Mouse (Mus musculus) neural tube, embryonic 11.5 days (tissue): ENCODE data around the gene Kcnc2. TPM values are rescaled to one million over a fixed set of nuclear protein-coding genes. Genes with fewer than 3 reads are reported as not detected.

Experiments
- ATAC-seq: fragments of 200-750 bp; cut with Nextera tagmentation; 2 replicates; pipeline ENCODE4 v1.8.0; 2017; ENCODE audit warnings: moderate number of reproducible peaks, mild to moderate bottlenecking, moderate TSS enrichment, moderate library complexity; ENCODE audit not compliant: insufficient read depth, low FRiP score, low TSS enrichment
- DNase-seq: peaks from one replicate; pipeline ENCODE4 v3.0.0-alpha.2; 2015; ENCODE audit warnings: low spot score
- H3K27ac ChIP-seq: fragments of 300-500 bp; sonication (generic); 2 replicates; pipeline ENCODE4 v1.5.1; 2014; ENCODE audit warnings: low read depth, mild to moderate bottlenecking, low read length
- H3K27me3 ChIP-seq: fragments of 300-500 bp; sonication (generic); 2 replicates; pipeline ENCODE4 v1.6.1; 2014; ENCODE audit warnings: mild to moderate bottlenecking, low read length, mixed read lengths; ENCODE audit not compliant: control insufficient read depth, insufficient read depth
- H3K36me3 ChIP-seq: fragments of 300-500 bp; sonication (generic); 2 replicates; pipeline ENCODE4 v1.6.1; 2014; ENCODE audit warnings: mild to moderate bottlenecking, low read length, moderate library complexity, mixed read lengths; ENCODE audit not compliant: control insufficient read depth, insufficient read depth
- H3K4me1 ChIP-seq: fragments of 300-500 bp; sonication (generic); 2 replicates; pipeline ENCODE4 v1.6.1; 2014; ENCODE audit warnings: low read length, mixed read lengths; ENCODE audit not compliant: control insufficient read depth, insufficient read depth
- H3K4me2 ChIP-seq: fragments of 300-500 bp; sonication (generic); 2 replicates; pipeline ENCODE4 v1.6.1; 2014; ENCODE audit warnings: low read depth, mild to moderate bottlenecking, moderate library complexity
- H3K4me3 ChIP-seq: fragments of 300-500 bp; sonication (generic); 2 replicates; pipeline ENCODE4 v1.5.1; 2014; ENCODE audit warnings: low read depth, low read length
- H3K9ac ChIP-seq: fragments of 300-500 bp; sonication (generic); 2 replicates; pipeline ENCODE4 v1.6.1; 2014; ENCODE audit warnings: mild to moderate bottlenecking, low read length
- H3K9me3 ChIP-seq: fragments of 300-500 bp; sonication (generic); 2 replicates; pipeline ENCODE4 v1.6.1; 2016; ENCODE audit warnings: low read length; ENCODE audit not compliant: control insufficient read depth
- WGBS: fragments of 180-500 bp; shearing (Covaris S2); extraction: QIAGEN DNeasy Blood & Tissue Kit; methylation state at CpG from one replicate; pipeline ENCODE4 v1.1.7; 2014; 5-methylcytosine and 5-hydroxymethylcytosine counted together
- polyA plus RNA-seq: library from polyadenylated mRNA; unstranded; fragments of >200 nt; fragmentation: Nextera tagmentation; extraction: Ambion mirVana; gene quantifications from 2 replicates; pipeline ENCODE4 v1.2.1, GENCODE M21; 2014

Gene Kcnc2
- polyA plus RNA-seq, 1 experiment from 2014 or later = 0.52 TPM

DNA sequence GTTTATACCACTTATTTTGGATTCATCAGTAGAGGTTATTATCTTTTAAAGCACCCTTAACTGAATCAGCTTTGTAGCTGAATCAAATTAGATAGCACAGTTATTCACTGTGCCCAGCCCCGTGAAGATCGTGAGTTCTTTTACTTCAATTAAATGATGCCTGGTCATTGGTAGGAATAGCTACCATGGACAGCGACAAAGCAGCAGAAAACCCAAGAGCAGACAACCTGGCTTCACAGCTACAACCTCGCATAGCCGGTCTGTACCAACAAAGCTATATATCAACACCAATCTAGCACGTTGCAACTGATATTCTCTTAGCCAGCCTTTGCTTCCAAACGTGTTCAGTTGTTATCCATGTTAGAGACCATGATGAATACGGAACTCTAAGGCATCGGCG, 152.4 kb downstream of the Kcnc2 start:
- DNase-seq (peak; percentile 12), ATAC-seq (no peak)
- Histone ChIP-seq H3K4me3 (no peak overlapping the region), H3K27ac (no peak overlapping the region), H3K4me2 (no peak overlapping the region), H3K36me3 (no peaks in the 10 kb centered on the region), H3K9ac (no peak overlapping the region), H3K27me3 (no peaks in the 10 kb centered on the region), H3K4me1 (no peaks in the 10 kb centered on the region), H3K9me3 (no peaks in the 10 kb centered on the region)
- WGBS = 57% methylated on average over 10 of the region's 10 CpGs

DNA sequence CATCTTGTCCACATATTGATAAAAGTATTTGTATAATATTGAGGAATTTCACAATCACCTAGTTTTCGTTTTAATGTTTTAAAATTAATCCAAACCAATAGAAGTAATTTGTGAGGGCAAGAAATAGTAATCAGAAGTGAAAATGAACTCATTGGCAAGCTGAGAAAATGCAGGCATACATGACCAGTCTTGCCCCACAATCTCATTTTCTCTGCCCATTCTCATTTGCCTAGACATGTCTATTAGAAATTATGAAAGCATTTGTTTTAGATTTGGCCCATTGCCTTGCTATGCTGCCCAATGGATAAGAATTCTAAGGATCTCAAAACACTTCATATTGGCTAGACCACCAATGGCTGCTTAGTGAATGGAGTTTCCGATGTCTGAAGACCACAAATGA, 166.0 kb downstream of the Kcnc2 start:
- H3K27ac ChIP-seq = no peak overlapping the region
- no peaks in the 10 kb centered on the region for H3K36me3 ChIP-seq
- no peak overlapping the region for H3K9ac ChIP-seq
- DNase-seq (no peak), ATAC-seq (no peak)
- no peak overlapping the region for H3K4me3 ChIP-seq
- no peak overlapping the region for H3K4me2 ChIP-seq
- no peaks in the 10 kb centered on the region for H3K9me3 ChIP-seq
- no peaks in the 10 kb centered on the region for H3K27me3 ChIP-seq
- no peaks in the 10 kb centered on the region for H3K4me1 ChIP-seq
- WGBS = 92% methylated on average over 2 of the region's 2 CpGs

DNA sequence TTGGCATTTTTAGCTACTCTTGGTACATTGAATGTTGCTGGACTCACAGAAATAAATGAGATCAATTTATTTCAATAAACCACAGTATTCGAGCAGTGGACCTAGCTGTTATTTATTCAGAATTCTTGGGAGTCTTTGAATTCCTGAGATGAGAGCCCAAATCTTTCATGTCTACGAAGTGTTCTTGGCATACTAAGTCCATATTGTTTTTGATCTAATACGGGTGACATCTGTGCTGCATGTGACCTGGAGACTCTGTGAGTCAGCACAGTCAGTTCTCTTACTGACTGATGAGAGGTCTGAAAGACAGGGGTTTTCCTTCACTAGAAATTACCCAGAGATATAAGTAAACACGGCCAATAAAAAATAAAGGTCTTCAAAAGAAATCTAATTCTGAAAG, 173.7 kb downstream of the Kcnc2 start:
- DNase-seq = no peak
- H3K27me3 ChIP-seq = no peaks in the 10 kb centered on the region
- H3K4me2 ChIP-seq = no peak overlapping the region
- no peak overlapping the region for H3K27ac ChIP-seq
- 74% methylated on average over 4 of the region's 4 CpGs for WGBS
- H3K9ac ChIP-seq = no peak overlapping the region
- ATAC-seq = no peak
- H3K36me3 ChIP-seq = no peaks in the 10 kb centered on the region
- H3K4me3 ChIP-seq = no peak overlapping the region
- no peaks in the 10 kb centered on the region for H3K9me3 ChIP-seq
- H3K4me1 ChIP-seq = no peaks in the 10 kb centered on the region

DNA sequence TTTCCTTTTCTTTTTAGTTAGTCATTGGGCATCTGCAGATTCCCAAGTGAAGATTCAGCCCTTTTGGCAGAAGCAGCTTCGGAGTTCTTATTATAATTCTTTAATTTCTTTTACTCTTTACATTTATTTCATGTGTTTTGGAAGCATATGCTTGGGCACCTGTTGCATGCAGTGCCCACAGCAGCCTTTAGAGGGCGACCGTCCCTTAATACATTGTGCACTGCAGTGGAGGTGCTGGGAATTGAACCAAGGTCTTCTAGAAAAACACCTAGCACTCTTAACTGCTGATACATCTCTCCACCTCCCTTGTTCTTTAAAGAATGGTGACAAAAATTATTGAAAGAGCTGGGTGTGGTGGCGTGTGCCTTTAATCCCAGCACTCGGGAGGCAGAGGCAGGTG, 180.0 kb downstream of the Kcnc2 start:
- H3K4me2 ChIP-seq = no peak overlapping the region
- WGBS = 84% methylated on average over 5 of the region's 5 CpGs
- no peaks in the 10 kb centered on the region for H3K4me1 ChIP-seq
- no peak overlapping the region for H3K9ac ChIP-seq
- H3K27ac ChIP-seq = no peak overlapping the region
- no peaks in the 10 kb centered on the region for H3K9me3 ChIP-seq
- no peak for ATAC-seq
- H3K36me3 ChIP-seq = no peaks in the 10 kb centered on the region
- H3K4me3 ChIP-seq = no peak overlapping the region
- no peaks in the 10 kb centered on the region for H3K27me3 ChIP-seq
- DNase-seq = no peak

DNA sequence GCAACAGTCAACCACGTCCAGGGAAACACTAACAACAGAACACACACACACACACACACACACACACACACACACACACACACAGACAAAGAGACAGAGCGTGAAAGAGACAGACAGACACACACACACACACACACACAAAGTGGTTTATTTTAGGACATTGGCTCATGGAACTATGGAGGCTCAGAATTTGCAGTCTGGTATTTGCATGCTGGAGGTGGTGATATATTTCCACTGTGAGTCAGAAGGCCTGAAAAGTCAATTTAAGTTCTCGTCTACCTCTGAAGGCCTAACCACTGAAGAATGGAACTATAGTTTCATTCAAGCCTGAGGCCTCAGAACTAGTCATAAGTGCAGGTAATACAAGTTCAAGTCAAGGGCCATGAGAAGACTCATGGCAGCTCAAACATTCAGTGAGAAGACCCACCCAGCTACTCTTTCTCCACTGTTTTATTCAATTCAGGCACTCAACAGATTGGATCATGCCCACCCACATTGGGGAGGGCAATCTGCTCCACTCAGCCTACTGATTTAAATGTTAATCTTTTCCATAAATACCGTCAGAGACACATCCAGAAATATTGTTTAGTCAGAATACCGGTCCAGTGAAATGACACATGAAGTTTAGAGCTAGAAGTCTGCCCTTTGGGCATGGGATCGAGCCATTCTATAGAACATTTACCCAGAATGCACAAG, 197.9 kb downstream of the Kcnc2 start:
- DNase-seq (no peak), ATAC-seq (no peak)
- no peak overlapping the region for H3K27ac ChIP-seq
- no peak overlapping the region for H3K4me3 ChIP-seq
- no peaks in the 10 kb centered on the region for H3K4me1 ChIP-seq
- no peak overlapping the region for H3K4me2 ChIP-seq
- no peaks in the 10 kb centered on the region for H3K27me3 ChIP-seq
- no peaks in the 10 kb centered on the region for H3K36me3 ChIP-seq
- no peak overlapping the region for H3K9ac ChIP-seq
- no peaks in the 10 kb centered on the region for H3K9me3 ChIP-seq
- 89% methylated on average over 6 of the region's 6 CpGs for WGBS

DNA sequence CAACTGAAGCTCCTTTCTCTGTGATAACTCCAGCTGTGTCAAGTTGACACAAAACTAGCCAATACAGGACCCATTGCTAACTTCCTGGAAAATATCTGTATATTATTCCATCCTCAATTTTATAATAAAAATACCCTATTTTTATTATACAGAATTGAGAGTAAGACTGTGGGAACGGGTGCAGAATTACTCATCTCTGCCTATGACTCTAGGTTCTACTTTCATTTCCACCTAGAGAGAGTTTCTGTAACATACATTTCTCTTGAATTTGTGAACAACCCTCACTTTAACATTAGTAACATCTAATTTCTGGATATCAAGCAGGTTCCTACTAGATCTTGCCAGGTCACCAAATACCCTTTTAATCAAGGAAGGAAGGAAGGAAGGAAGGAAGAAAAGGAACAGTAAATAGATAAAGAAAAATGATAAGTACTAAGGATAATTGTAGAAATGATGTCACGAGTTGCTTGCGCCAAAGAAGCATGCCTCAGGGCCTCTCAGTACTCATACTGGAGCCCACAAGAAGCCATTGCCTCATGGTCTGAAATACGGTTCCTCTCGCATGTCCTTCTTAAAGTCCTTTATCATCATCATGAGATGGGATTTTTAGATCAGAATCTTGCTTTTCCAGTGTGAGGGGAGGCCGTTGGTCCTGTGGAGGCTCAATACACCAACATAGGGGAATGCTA, 203.3 kb downstream of the Kcnc2 start:
- Histone ChIP-seq H3K4me2 (no peak overlapping the region), H3K4me3 (no peak overlapping the region), H3K9me3 (no peaks in the 10 kb centered on the region), H3K4me1 (no peaks in the 10 kb centered on the region), H3K27ac (no peak overlapping the region), H3K27me3 (no peaks in the 10 kb centered on the region), H3K36me3 (no peaks in the 10 kb centered on the region), H3K9ac (no peak overlapping the region)
- ATAC-seq = no peak
- 88% methylated on average over 6 of the region's 6 CpGs for WGBS
- no peak for DNase-seq

DNA sequence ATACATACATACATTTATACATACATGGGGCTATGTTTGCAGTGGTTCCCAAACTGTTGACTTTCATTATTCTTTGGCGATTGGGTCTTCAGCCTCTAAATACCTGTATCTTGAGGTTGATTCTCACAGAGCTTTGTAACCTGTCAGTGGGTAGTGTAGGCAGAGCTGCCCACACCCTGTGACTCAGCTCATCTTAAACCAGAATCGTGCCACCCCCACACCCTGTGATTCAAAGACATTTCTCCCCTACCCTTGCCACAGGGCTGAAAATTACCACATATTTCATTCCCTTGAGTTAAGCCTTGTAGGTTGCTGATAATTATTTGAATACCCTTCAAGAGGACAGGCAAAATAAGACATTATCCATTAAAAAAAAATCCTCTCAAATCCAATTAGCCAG, 210.5 kb downstream of the Kcnc2 start:
- Histone ChIP-seq H3K27me3 (no peaks in the 10 kb centered on the region), H3K4me1 (no peaks in the 10 kb centered on the region), H3K9ac (no peak overlapping the region), H3K4me2 (no peak overlapping the region), H3K36me3 (no peaks in the 10 kb centered on the region), H3K27ac (no peak overlapping the region), H3K4me3 (no peak overlapping the region), H3K9me3 (no peaks in the 10 kb centered on the region)
- 86% methylated on average over 2 of the region's 2 CpGs for WGBS
- no peak for ATAC-seq
- no peak for DNase-seq

DNA sequence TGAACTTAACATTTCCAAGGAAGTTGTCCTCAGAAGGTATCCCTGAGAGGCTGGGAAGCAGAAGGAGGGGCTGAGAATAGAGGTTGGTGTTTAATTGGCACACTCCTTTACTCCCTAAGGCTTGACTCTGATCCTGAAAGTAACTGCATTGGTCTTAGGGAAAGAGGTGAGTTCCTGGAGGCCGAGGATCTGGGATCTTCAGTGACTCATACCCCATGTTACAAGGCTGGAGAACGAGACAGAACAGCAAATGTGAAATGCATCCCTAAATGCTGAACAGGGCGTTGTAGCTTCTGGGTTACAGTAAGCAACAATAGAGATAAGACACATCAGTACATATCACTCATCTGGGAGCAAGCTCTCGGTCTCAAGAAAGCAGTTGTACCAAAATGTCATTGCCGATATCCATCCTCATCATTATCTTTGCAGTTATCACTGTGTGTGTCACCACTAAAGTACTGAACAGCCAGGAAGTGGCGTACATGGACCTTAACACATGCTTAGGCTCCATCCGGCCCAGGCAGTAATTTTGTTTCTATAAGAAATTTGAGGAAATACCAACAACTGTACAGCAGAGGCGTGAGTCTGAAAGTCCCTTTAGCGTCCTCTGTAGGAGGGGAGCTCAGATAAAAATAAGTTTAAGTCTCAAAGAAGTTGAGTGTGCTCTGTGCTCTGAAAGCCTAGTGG, 211.1 kb downstream of the Kcnc2 start:
- DNase-seq = no peak
- ATAC-seq = no peak
- H3K9me3 ChIP-seq = no peaks in the 10 kb centered on the region
- H3K4me3 ChIP-seq = no peak overlapping the region
- H3K36me3 ChIP-seq = no peaks in the 10 kb centered on the region
- no peak overlapping the region for H3K4me2 ChIP-seq
- no peak overlapping the region for H3K27ac ChIP-seq
- H3K27me3 ChIP-seq = no peaks in the 10 kb centered on the region
- no peak overlapping the region for H3K9ac ChIP-seq
- H3K4me1 ChIP-seq = no peaks in the 10 kb centered on the region
- WGBS = 84% methylated on average over 9 of the region's 9 CpGs
